Mouse (Mus musculus) A20 (cell line): ENCODE measurements around the gene Aagab.

ENCODE experiments used
- DNase-seq: peaks from one replicate; pipeline ENCODE4 v3.0.0-alpha.2; 2011; ENCODE audit warnings: low read depth, low spot score

The Aagab gene

GRCm38 (mm10) chr9:63602043-63602939, at the start of gene Aagab, which contains the start of gene Iqch:
Gene Aagab (plus strand): TSS chr9:63602660.
Gene Iqch (minus strand): TSS chr9:63602493.
- peak; percentile 98 for DNase-seq

- DNase-seq: no peak
Observed at GRCm38 (mm10) chr9:63553628-63554027, 48.8 kb upstream of the Aagab start.

GRCm38 (mm10) chr9:63555460-63555990, 46.9 kb upstream of the Aagab start:
- DNase-seq: no peak

- DNase-seq: no peak
Observed at GRCm38 (mm10) chr9:63556316-63556715, 46.1 kb upstream of the Aagab start.

GRCm38 (mm10) chr9:63556933-63557332, 45.5 kb upstream of the Aagab start:
- DNase-seq: no peak

GRCm38 (mm10) chr9:63561931-63562330, 40.5 kb upstream of the Aagab start:
- DNase-seq: no peak

- no peak for DNase-seq
Observed at GRCm38 (mm10) chr9:63563436-63563835, 39.0 kb upstream of the Aagab start.

GRCm38 (mm10) chr9:63568314-63568713, 34.1 kb upstream of the Aagab start:
- DNase-seq: no peak

GRCm38 (mm10) chr9:63568808-63569207, 33.7 kb upstream of the Aagab start:
- no peak for DNase-seq

- no peak for DNase-seq
Observed at GRCm38 (mm10) chr9:63571895-63572294, 30.6 kb upstream of the Aagab start.

- peak; percentile 8 for DNase-seq
Observed at GRCm38 (mm10) chr9:63572874-63573273, 29.6 kb upstream of the Aagab start.

GRCm38 (mm10) chr9:63577469-63577868, 25.0 kb upstream of the Aagab start:
- DNase-seq: no peak

- no peak for DNase-seq
Observed at GRCm38 (mm10) chr9:63579644-63580043, 22.8 kb upstream of the Aagab start.

GRCm38 (mm10) chr9:63580046-63580445, 22.4 kb upstream of the Aagab start:
- no peak for DNase-seq

GRCm38 (mm10) chr9:63581778-63582177, 20.7 kb upstream of the Aagab start:
- no peak for DNase-seq

GRCm38 (mm10) chr9:63585251-63585650, 17.2 kb upstream of the Aagab start:
- DNase-seq: no peak

- DNase-seq: no peak
Observed at GRCm38 (mm10) chr9:63589209-63589608, 13.3 kb upstream of the Aagab start.

- DNase-seq: no peak
Observed at GRCm38 (mm10) chr9:63590592-63590991, 11.9 kb upstream of the Aagab start.

GRCm38 (mm10) chr9:63591661-63592256, 10.7 kb upstream of the Aagab start:
- DNase-seq: no peak

- DNase-seq: no peak
Observed at GRCm38 (mm10) chr9:63595032-63595431, 7.4 kb upstream of the Aagab start.

- no peak for DNase-seq
Observed at GRCm38 (mm10) chr9:63595652-63596051, 6.8 kb upstream of the Aagab start.

GRCm38 (mm10) chr9:63596660-63597059, 5.8 kb upstream of the Aagab start:
- DNase-seq: no peak

- peak; percentile 27 for DNase-seq
Observed at GRCm38 (mm10) chr9:63603849-63604248, 1.4 kb downstream of the Aagab start.
